Mouse (Mus musculus): ENCODE results near the gene Fsd1.

Fsd1 gene

GRCm38 (mm10) chr17:56031431-56031830 lies 45.1 kb downstream of the Fsd1 start:
- DNase-seq, result peak in 1 of 2 experiments; percentile 12

GRCm38 (mm10) chr17:56032127-56032733 lies 45.9 kb downstream of the Fsd1 start:
- no peak for DNase-seq

- no peak for DNase-seq
Observed at GRCm38 (mm10) chr17:56032831-56033230, 46.5 kb downstream of the Fsd1 start.

- DNase-seq, result peak in 1 of 2 experiments; percentile 3
Observed at GRCm38 (mm10) chr17:56034040-56034725, 47.9 kb downstream of the Fsd1 start.

GRCm38 (mm10) chr17:56034726-56035100 lies 48.4 kb downstream of the Fsd1 start:
- DNase-seq, result no peak

GRCm38 (mm10) chr17:56035216-56035615 lies 48.9 kb downstream of the Fsd1 start:
- peak in 1 of 2 experiments; percentile 8 for DNase-seq

- DNase-seq, result peak; percentile 99 to 100
Observed at GRCm38 (mm10) chr17:56036176-56036900, 50.0 kb downstream of the Fsd1 start, which contains the start of gene Sh3gl1. TSS of gene Sh3gl1 (minus strand) at chr17:56036635.

GRCm38 (mm10) chr17:56036901-56037287 lies 50.6 kb downstream of the Fsd1 start:
- no peak for DNase-seq

GRCm38 (mm10) chr17:56038583-56039261 lies 52.4 kb downstream of the Fsd1 start:
- peak in 1 of 2 experiments; percentile 49 for DNase-seq

- DNase-seq, result no peak
Observed at GRCm38 (mm10) chr17:56039345-56039744, 53.0 kb downstream of the Fsd1 start.

GRCm38 (mm10) chr17:56040030-56040856 lies 53.9 kb downstream of the Fsd1 start, which contains the start of gene Chaf1a:
TSS of gene Chaf1a (plus strand) at chr17:56040439.
- DNase-seq, result peak; percentile 94 to 98

GRCm38 (mm10) chr17:56040857-56041163 lies 54.5 kb downstream of the Fsd1 start:
- no peak for DNase-seq

All from cerebellum, postnatal 25 days (tissue).